ENCODE assay signal across 20 mouse cellular contexts in genomic region chr9:89667306-89667942, GRCm38 (mm10). TPM values are rescaled to one million over a fixed set of nuclear protein-coding genes. Genes with fewer than 3 reads are reported as not detected.
A peak's percentile ranks its signal among the peaks of the same experiment; 100 is the strongest.
DNase-seq lines count a peak whose midpoint lies in the region; ATAC-seq and TF ChIP-seq lines count a peak whose summit lies in the region.
"Had no signal": no experiment of that assay in that cellular context is flagged by ENCODE, and none has a peak within 500 bp of the region (broad histone marks: within the 10 kb centered on the region; RNA-seq: fewer than 3 reads in every experiment).

No protein-coding gene starts in this region.

- no peaks in the 10 kb centered on the region for H3K9me3 ChIP-seq in stomach, postnatal 0 days (ENCODE audit: control insufficient read depth, low read length)
- H3K9me3 ChIP-seq: heart, embryonic 13.5 days; hindbrain, embryonic 15.5 days; kidney, embryonic 15.5 days; midbrain, embryonic 13.5 days had no signal

- no peaks in the 10 kb centered on the region for H3K4me1 ChIP-seq in stomach, postnatal 0 days (replicated peaks; ENCODE audit: control insufficient read depth, insufficient read depth)
- H3K4me1 ChIP-seq: heart, embryonic 13.5 days; hindbrain, embryonic 15.5 days; kidney, embryonic 15.5 days; midbrain, embryonic 13.5 days had no signal

- H3K9ac ChIP-seq in stomach, postnatal 0 days (ENCODE audit: low read length) = no peak overlapping the region
- H3K9ac ChIP-seq: heart, embryonic 13.5 days; hindbrain, embryonic 15.5 days; kidney, embryonic 15.5 days; midbrain, embryonic 13.5 days had no signal

- DNase-seq in adrenal gland, adult 8-10 months = peak; percentile 32
- DNase-seq in adrenal gland, postnatal 10 days = no peak
- peak; percentile 40 for DNase-seq in adrenal gland, postnatal 14 days
- DNase-seq in thymus, postnatal 25 days = peak; percentile 27
- DNase-seq in stomach, postnatal 0 days (ENCODE audit: low spot score) = no peak
- no peak for DNase-seq in heart, adult 9 months (ENCODE audit: low spot score in 2 of 2)
- DNase-seq: cerebellum, adult 9-10 months; gastrocnemius, adult 2 months; kidney, postnatal 4 days; liver; right cerebral cortex, postnatal 4 days had no signal

- no peak overlapping the region for H3K27ac ChIP-seq in stomach, postnatal 0 days (replicated peaks)
- H3K27ac ChIP-seq: gastrocnemius, adult 2 months; heart, embryonic 13.5 days; hindbrain, embryonic 15.5 days; kidney, embryonic 15.5 days; midbrain, embryonic 13.5 days had no signal

- no peak for TF ChIP-seq EP300 in stomach, postnatal 0 days (optimal IDR thresholded peaks at IDR 0.05)

- WGBS in stomach, postnatal 0 days = 68% methylated on average over 4 of the region's 4 CpGs

- no peak overlapping the region for H3K4me3 ChIP-seq in stomach, postnatal 0 days (ENCODE audit: low read depth, low read length)
- H3K4me3 ChIP-seq: gastrocnemius, adult 2 months; heart, embryonic 13.5 days; hindbrain, embryonic 15.5 days; kidney, embryonic 15.5 days; midbrain, embryonic 13.5 days had no signal

- no peaks in the 10 kb centered on the region for H3K36me3 ChIP-seq in stomach, postnatal 0 days (ENCODE audit: control insufficient read depth, insufficient read depth, low read length)
- H3K36me3 ChIP-seq: heart, embryonic 13.5 days; hindbrain, embryonic 15.5 days; kidney, embryonic 15.5 days; midbrain, embryonic 13.5 days had no signal

- H3K27me3 ChIP-seq in stomach, postnatal 0 days (ENCODE audit: control insufficient read depth, insufficient read depth, low read length) = no peaks in the 10 kb centered on the region
- H3K27me3 ChIP-seq: heart, embryonic 13.5 days; hindbrain, embryonic 15.5 days; kidney, embryonic 15.5 days; midbrain, embryonic 13.5 days had no signal

- TF ChIP-seq CTCF in stomach, postnatal 0 days (IDR thresholded peaks at IDR 0.05; ENCODE audit: low read depth) = no peak

- ATAC-seq in megakaryocyte, adult 5-6 weeks (ENCODE audit: poor library complexity, severe bottlenecking) = peak; percentile 30
- no peak for ATAC-seq in stomach, postnatal 0 days (ENCODE audit: low FRiP score, low TSS enrichment)
- no peak for ATAC-seq in inflammation-experienced regulatory T-cells, adult 6 months
- ATAC-seq: forebrain, embryonic 16.5 days; intestine, postnatal 0 days; lung, postnatal 0 days; midbrain, embryonic 13.5 days had no signal

- no peak overlapping the region for H3K4me2 ChIP-seq in stomach, postnatal 0 days (replicated peaks; ENCODE audit: low read depth)
- H3K4me2 ChIP-seq: heart, embryonic 13.5 days; hindbrain, embryonic 15.5 days; kidney, embryonic 15.5 days; midbrain, embryonic 13.5 days had no signal

RNA-seq across cellular contexts. Expression of gene Tmed3, which starts 37.4 kb away (rescaled TPM):
- total RNA-seq in adrenal gland, adult 8-10 months (2022) = 100 to 1,000 TPM in 2 of 4 experiments, 10 to 100 TPM in 2; 78.4 to 109 (median 94.6) TPM
- total RNA-seq in adrenal gland, postnatal 10 days (2021) = 10 to 100 TPM; 70.7 to 75.4 TPM
- 67.1 and 72.8 TPM in 2 replicates for total RNA-seq in adrenal gland, postnatal 14 days (2021)
- total RNA-seq in megakaryocyte, adult 5-6 weeks (2015) = 116 and 130 TPM in 2 replicates
- 114 and 127 TPM in 2 replicates for total RNA-seq in megakaryocyte, adult 5-6 weeks (2017)
- 162 and 170 TPM in 2 replicates for polyA plus RNA-seq in stomach, postnatal 0 days (2015; fragmentation: Nextera tagmentation; extraction: Ambion mirVana)
- 10 to 100 TPM; 60.5 to 76.9 (median 66.8) TPM for polyA plus RNA-seq in inflammation-experienced regulatory T-cells, adult 6 months (2017; shearing (Covaris generic))

RNA-seq across cellular contexts. Expression of gene Minar1, which starts 44.5 kb away (rescaled TPM):
- under 1 TPM; 0.10 to 0.27 (median 0.18) TPM for total RNA-seq in adrenal gland, adult 8-10 months (2022)
- under 1 TPM; 0.09 to 0.30 TPM for total RNA-seq in adrenal gland, postnatal 10 days (2021)
- 0.11 and 0.26 TPM in 2 replicates for total RNA-seq in adrenal gland, postnatal 14 days (2021)
- total RNA-seq in megakaryocyte, adult 5-6 weeks (2015) = not detected in 2 replicates
- not detected in 2 replicates for total RNA-seq in megakaryocyte, adult 5-6 weeks (2017)
- polyA plus RNA-seq in stomach, postnatal 0 days (2015; fragmentation: Nextera tagmentation; extraction: Ambion mirVana) = 0.04 and 0.05 TPM in 2 replicates
- polyA plus RNA-seq in inflammation-experienced regulatory T-cells, adult 6 months (2017; shearing (Covaris generic)) = not detected
- polyA plus RNA-seq: lung, postnatal 0 days had no signal

Comparison
In these comparisons a context has a peak if more than half of its experiments do, and no peak if none do; other contexts are left out.
1. DNase-seq: peak in adrenal gland, adult 8-10 months (single experiment), adrenal gland, postnatal 14 days (single experiment) and thymus, postnatal 25 days (single experiment); none in adrenal gland, postnatal 10 days (single experiment), stomach, postnatal 0 days (single experiment) and heart, adult 9 months (0 of 2).